Mouse (Mus musculus): ENCODE data around the gene Nif3l1. TPM values are rescaled to one million over a fixed set of nuclear protein-coding genes. Genes with fewer than 3 reads are reported as not detected.

Gene Nif3l1
- total and polyA plus RNA-seq, 3 experiments = 34.5 to 107 (median 39.6) TPM

DNA sequence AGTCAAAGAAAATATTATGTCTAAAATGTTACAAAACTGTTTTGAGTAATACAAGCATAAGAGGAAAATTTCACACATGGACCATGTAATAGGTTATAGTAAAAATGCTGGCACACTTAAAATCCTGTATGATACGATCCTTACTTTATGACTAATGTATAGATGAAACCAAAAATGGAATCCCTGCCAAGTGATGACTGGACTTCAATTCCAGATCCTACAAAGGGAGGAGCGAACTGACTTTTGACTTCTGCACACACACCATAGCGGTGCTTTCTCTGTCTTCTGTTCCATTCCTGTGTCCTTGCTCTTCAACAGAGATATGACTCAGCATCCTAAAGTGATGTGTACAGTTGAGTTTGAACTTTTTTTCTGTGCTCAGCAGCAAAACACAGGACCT lies 15.6 kb downstream of the Nif3l1 start:
- Histone ChIP-seq H3K4me3 (replicated peaks in 1 of 3; ENCODE audit: low read depth in 2 of 3, low read length in 2 of 3, poor library complexity in 1 of 3) (no peak overlapping the region), H3K4me1 (ENCODE audit: control insufficient read depth in 1 of 2, insufficient read depth in 2 of 2) (no peaks in the 10 kb centered on the region), H3K79me2 (replicated peaks; ENCODE audit: control insufficient read depth, extremely low read depth, insufficient read depth, poor library complexity, severe bottlenecking) (no peaks in the 10 kb centered on the region), H3K9ac (ENCODE audit: insufficient read depth, low read depth) (no peak overlapping the region), H3K27ac (ENCODE audit: insufficient read depth, low read depth) (no peak overlapping the region), H3K4me2 (ENCODE audit: insufficient read depth, low read depth, poor library complexity, severe bottlenecking) (no peak overlapping the region), H3K27me3 (replicated peaks) (no peaks in the 10 kb centered on the region), H3K36me3 (replicated peaks in 1 of 2; ENCODE audit: control insufficient read depth in 1 of 2, insufficient read depth in 1 of 2, low read length in 1 of 2) (peaks cover 84 to 89% of the 10 kb centered on the region in 2 experiments), H3K9me3 (replicated peaks; ENCODE audit: low read length) (no peaks in the 10 kb centered on the region)
- dilution Hi-C loops (cut with MboI; ENCODE audit: extremely low pct_ligation_motif_present, extremely low pct_unique_long_range_greater_than_20kb, low sequenced_read_pairs) (no loop called here), in situ Hi-C loops (cut with MboI; ENCODE audit: low pct_ligation_motif_present, low pct_unique_long_range_greater_than_20kb, low sequenced_read_pairs) (no loop called here)
- DNase-seq (ENCODE audit: extremely low read depth) = no peak
- TF ChIP-seq ELF1 (IDR thresholded peaks at IDR 0.05; ENCODE audit: low read depth, low read length) (no peak), TBP (conservative IDR thresholded peaks at IDR 0.05; ENCODE audit: low read depth, low read length) (no peak), TCF12 (IDR thresholded peaks at IDR 0.05; ENCODE audit: low read depth, low read length) (no peak), CHD2 (IDR thresholded peaks at IDR 0.05; ENCODE audit: low read length) (no peak), MXI1 (IDR thresholded peaks at IDR 0.05; ENCODE audit: low read depth, low read length) (no peak), KAT2A (IDR thresholded peaks at IDR 0.05; ENCODE audit: insufficient replicate concordance, low read length) (no peak)

DNA sequence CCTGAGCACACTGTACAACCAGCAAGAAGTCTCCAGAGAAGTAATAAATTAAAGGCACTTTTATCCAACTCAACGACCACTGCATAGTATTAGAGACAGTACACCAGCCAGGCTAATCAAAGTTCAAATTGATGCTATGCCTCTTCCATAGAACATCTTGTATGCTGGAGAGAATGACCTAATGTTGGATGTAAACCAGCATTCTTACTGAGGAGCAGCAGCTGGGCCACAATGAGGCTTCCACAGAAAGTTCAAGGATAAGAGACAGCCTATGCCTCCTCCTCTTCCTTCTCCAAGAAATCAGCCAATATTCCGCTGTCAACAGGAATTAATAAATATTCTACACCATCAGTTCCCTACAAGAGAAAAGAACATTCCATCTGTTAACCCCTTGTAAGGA lies 19.0 kb downstream of the Nif3l1 start:
- peaks cover 75 to 80% of the 10 kb centered on the region in 2 experiments for H3K36me3 ChIP-seq (replicated peaks in 1 of 2; ENCODE audit: control insufficient read depth in 1 of 2, insufficient read depth in 1 of 2, low read length in 1 of 2)

GRCm38 (mm10) chr1:58465042-58465441 lies 20.1 kb downstream of the Nif3l1 start:
- Histone ChIP-seq H3K36me3 (replicated peaks in 1 of 2; ENCODE audit: control insufficient read depth in 1 of 2, insufficient read depth in 1 of 2, low read length in 1 of 2) (peaks cover 76 to 85% of the 10 kb centered on the region in 2 experiments), H3K9ac (ENCODE audit: insufficient read depth, low read depth) (no peak overlapping the region), H3K4me3 (replicated peaks in 1 of 3; ENCODE audit: low read depth in 2 of 3, low read length in 2 of 3, poor library complexity in 1 of 3) (no peak overlapping the region), H3K9me3 (replicated peaks; ENCODE audit: low read length) (no peaks in the 10 kb centered on the region), H3K27me3 (replicated peaks) (no peaks in the 10 kb centered on the region), H3K4me2 (ENCODE audit: insufficient read depth, low read depth, poor library complexity, severe bottlenecking) (no peak overlapping the region), H3K27ac (ENCODE audit: insufficient read depth, low read depth) (no peak overlapping the region), H3K4me1 (ENCODE audit: control insufficient read depth in 1 of 2, insufficient read depth in 2 of 2) (no peaks in the 10 kb centered on the region), H3K79me2 (replicated peaks; ENCODE audit: control insufficient read depth, extremely low read depth, insufficient read depth, poor library complexity, severe bottlenecking) (no peaks in the 10 kb centered on the region)
- in situ Hi-C loops (cut with MboI; ENCODE audit: low pct_ligation_motif_present, low pct_unique_long_range_greater_than_20kb, low sequenced_read_pairs) (no loop called here), dilution Hi-C loops (cut with MboI; ENCODE audit: extremely low pct_ligation_motif_present, extremely low pct_unique_long_range_greater_than_20kb, low sequenced_read_pairs) (no loop called here)
- no peak for DNase-seq (ENCODE audit: extremely low read depth)
- TF ChIP-seq POLR2A (IDR thresholded peaks at IDR 0.05; ENCODE audit: low read depth, low read length) = no peak
- TF ChIP-seq ELF1 (IDR thresholded peaks at IDR 0.05; ENCODE audit: low read depth, low read length) = no peak
- no peak for TF ChIP-seq IRF4 (IDR thresholded peaks at IDR 0.05; ENCODE audit: low read depth, low read length)
- TF ChIP-seq ZMIZ1 (IDR thresholded peaks at IDR 0.05; ENCODE audit: low read depth, low read length) = no peak
- TF ChIP-seq POLR2AphosphoS2 (IDR thresholded peaks at IDR 0.05; ENCODE audit: low read depth, low read length) = no peak
- TF ChIP-seq RAD21 (IDR thresholded peaks at IDR 0.05; ENCODE audit: low read depth, low read length) = no peak

More for the DNA sequence above, 19.0 kb downstream of the Nif3l1 start:
- Histone ChIP-seq H3K9me3 (replicated peaks; ENCODE audit: low read length) (no peaks in the 10 kb centered on the region), H3K27ac (ENCODE audit: insufficient read depth, low read depth) (no peak overlapping the region), H3K4me2 (ENCODE audit: insufficient read depth, low read depth, poor library complexity, severe bottlenecking) (no peak overlapping the region), H3K27me3 (replicated peaks) (no peaks in the 10 kb centered on the region), H3K9ac (ENCODE audit: insufficient read depth, low read depth) (no peak overlapping the region), H3K79me2 (replicated peaks; ENCODE audit: control insufficient read depth, extremely low read depth, insufficient read depth, poor library complexity, severe bottlenecking) (no peaks in the 10 kb centered on the region), H3K4me3 (replicated peaks in 1 of 3; ENCODE audit: low read depth in 2 of 3, low read length in 2 of 3, poor library complexity in 1 of 3) (no peak overlapping the region), H3K4me1 (ENCODE audit: control insufficient read depth in 1 of 2, insufficient read depth in 2 of 2) (no peaks in the 10 kb centered on the region)
- DNase-seq (ENCODE audit: extremely low read depth) = no peak
- dilution Hi-C loops (cut with MboI; ENCODE audit: extremely low pct_ligation_motif_present, extremely low pct_unique_long_range_greater_than_20kb, low sequenced_read_pairs) = no loop called here
- in situ Hi-C loops (cut with MboI; ENCODE audit: low pct_ligation_motif_present, low pct_unique_long_range_greater_than_20kb, low sequenced_read_pairs) = no loop called here
- TF ChIP-seq CHD2 (IDR thresholded peaks at IDR 0.05; ENCODE audit: low read length) = no peak
- TF ChIP-seq IRF4 (IDR thresholded peaks at IDR 0.05; ENCODE audit: low read depth, low read length) = no peak
- TF ChIP-seq TCF12 (IDR thresholded peaks at IDR 0.05; ENCODE audit: low read depth, low read length) = no peak
- TF ChIP-seq KAT2A (IDR thresholded peaks at IDR 0.05; ENCODE audit: insufficient replicate concordance, low read length) = no peak
- TF ChIP-seq ELF1 (IDR thresholded peaks at IDR 0.05; ENCODE audit: low read depth, low read length) = no peak
- no peak for TF ChIP-seq ZMIZ1 (IDR thresholded peaks at IDR 0.05; ENCODE audit: low read depth, low read length)
- TF ChIP-seq ZC3H11A (IDR thresholded peaks at IDR 0.05; ENCODE audit: low read depth, low read length) = no peak
- no peak for TF ChIP-seq MAX (IDR thresholded peaks at IDR 0.05; ENCODE audit: low read length)
- TF ChIP-seq JUN (IDR thresholded peaks at IDR 0.05; ENCODE audit: insufficient read depth, low read depth, low read length) = no peak
- no peak for TF ChIP-seq NRF1 (IDR thresholded peaks at IDR 0.05; ENCODE audit: low read depth, low read length)
- TF ChIP-seq MYC (IDR thresholded peaks at IDR 0.05; ENCODE audit: low read depth, low read length) = no peak
- TF ChIP-seq ZNF384 (IDR thresholded peaks at IDR 0.05; ENCODE audit: low read depth, low read length) = no peak
- TF ChIP-seq MEF2A (IDR thresholded peaks at IDR 0.05; ENCODE audit: borderline replicate concordance, low read depth, low read length) = no peak
- no peak for TF ChIP-seq CTCF (conservative IDR thresholded peaks at IDR 0.05 in 1 of 2, IDR thresholded peaks at IDR 0.05 in 1 of 2; ENCODE audit: low read depth in 2 of 2, low read length in 2 of 2)
- TF ChIP-seq RCOR1 (conservative IDR thresholded peaks at IDR 0.05; ENCODE audit: low read depth, low read length) = no peak
- TF ChIP-seq E2F4 (IDR thresholded peaks at IDR 0.05; ENCODE audit: insufficient replicate concordance, low read depth, low read length) = no peak
